Mouse (Mus musculus) kidney, postnatal 10 days (tissue): ENCODE measurements around the gene Prkn.

Source experiments
- DNase-seq: peaks from one replicate; pipeline ENCODE4 v3.0.0; 2021; ENCODE audit warnings: mixed read lengths

Gene Prkn

GRCm38 (mm10) chr17:10840148-10840707, at the start of gene Prkn, which contains the start of gene Pacrg:
TSS of gene Prkn (plus strand) at chr17:10840384.
TSS of gene Pacrg (minus strand) at chr17:10840311.
- peak; percentile 99 for DNase-seq

GRCm38 (mm10) chr17:10791661-10792060, 48.5 kb upstream of the Prkn start:
- no peak for DNase-seq

GRCm38 (mm10) chr17:10806692-10807091, 33.5 kb upstream of the Prkn start:
- DNase-seq, result no peak

- DNase-seq, result no peak
Observed at GRCm38 (mm10) chr17:10807261-10807998, 32.8 kb upstream of the Prkn start.

GRCm38 (mm10) chr17:10808571-10808970, 31.6 kb upstream of the Prkn start:
- no peak for DNase-seq

- DNase-seq, result no peak
Observed at GRCm38 (mm10) chr17:10818971-10819370, 21.2 kb upstream of the Prkn start.

- peak; percentile 65 for DNase-seq
Observed at GRCm38 (mm10) chr17:10840731-10841201, 582 bp downstream of the Prkn start.

GRCm38 (mm10) chr17:10854207-10854606, 14.0 kb downstream of the Prkn start:
- no peak for DNase-seq

- DNase-seq, result no peak
Observed at GRCm38 (mm10) chr17:10874208-10875187, 34.3 kb downstream of the Prkn start.

- DNase-seq, result no peak
Observed at GRCm38 (mm10) chr17:10878986-10879385, 38.8 kb downstream of the Prkn start.

GRCm38 (mm10) chr17:10882260-10882659, 42.1 kb downstream of the Prkn start:
- no peak for DNase-seq

GRCm38 (mm10) chr17:10887924-10888323, 47.7 kb downstream of the Prkn start:
- no peak for DNase-seq

- no peak for DNase-seq
Observed at GRCm38 (mm10) chr17:10901686-10902228, 61.6 kb downstream of the Prkn start.

GRCm38 (mm10) chr17:10936698-10937097, 96.5 kb downstream of the Prkn start:
- no peak for DNase-seq

GRCm38 (mm10) chr17:10937844-10938243, 97.7 kb downstream of the Prkn start:
- DNase-seq, result no peak

- no peak for DNase-seq
Observed at GRCm38 (mm10) chr17:10938755-10939154, 98.6 kb downstream of the Prkn start.

- DNase-seq, result no peak
Observed at GRCm38 (mm10) chr17:10946552-10946951, 106.4 kb downstream of the Prkn start.

- DNase-seq, result no peak
Observed at GRCm38 (mm10) chr17:10947614-10948013, 107.4 kb downstream of the Prkn start.

GRCm38 (mm10) chr17:10959066-10959864, 119.1 kb downstream of the Prkn start:
- DNase-seq, result no peak

GRCm38 (mm10) chr17:10962151-10962550, 122.0 kb downstream of the Prkn start:
- DNase-seq, result no peak

- no peak for DNase-seq
Observed at GRCm38 (mm10) chr17:10982136-10982535, 142.0 kb downstream of the Prkn start.

- DNase-seq, result no peak
Observed at GRCm38 (mm10) chr17:10987040-10987439, 146.9 kb downstream of the Prkn start.
